Mouse (Mus musculus) brain, embryonic 14.5 days (tissue): ENCODE data around the gene Hnrnpf. TPM values are rescaled to one million over a fixed set of nuclear protein-coding genes. Genes with fewer than 3 reads are reported as not detected.

Source experiments
- DNase-seq: peaks from one replicate; pipeline ENCODE4 v3.0.0-alpha.2; 2011; ENCODE audit warnings: low read depth
- CTCF ChIP-seq: fragments of 200-500 bp; IDR thresholded peaks from 2 replicates; pipeline ENCODE4 v1.5.1; 2012; ENCODE audit warnings: inconsistent platforms, mild to moderate bottlenecking, moderate library complexity, borderline replicate concordance; ENCODE audit not compliant: insufficient read depth, insufficient read length; ENCODE audit errors: extremely low read depth
- POLR2A ChIP-seq: fragments of 200-500 bp; IDR thresholded peaks from 2 replicates; pipeline ENCODE4 v1.6.1; 2012; ENCODE audit warnings: mild to moderate bottlenecking, inconsistent platforms, borderline replicate concordance; ENCODE audit not compliant: poor library complexity, insufficient read depth, insufficient read length, severe bottlenecking; ENCODE audit errors: extremely low read depth
- polyA plus RNA-seq: library from polyadenylated mRNA; depleted of rRNA; stranded (reverse); fragments of >200 nt; gene quantifications from 2 replicates; pipeline ENCODE4 v1.2.3, GENCODE M21; 2012; rRNA removed

The Hnrnpf gene
- polyA plus RNA-seq, 1 experiment: 240 TPM

DNA sequence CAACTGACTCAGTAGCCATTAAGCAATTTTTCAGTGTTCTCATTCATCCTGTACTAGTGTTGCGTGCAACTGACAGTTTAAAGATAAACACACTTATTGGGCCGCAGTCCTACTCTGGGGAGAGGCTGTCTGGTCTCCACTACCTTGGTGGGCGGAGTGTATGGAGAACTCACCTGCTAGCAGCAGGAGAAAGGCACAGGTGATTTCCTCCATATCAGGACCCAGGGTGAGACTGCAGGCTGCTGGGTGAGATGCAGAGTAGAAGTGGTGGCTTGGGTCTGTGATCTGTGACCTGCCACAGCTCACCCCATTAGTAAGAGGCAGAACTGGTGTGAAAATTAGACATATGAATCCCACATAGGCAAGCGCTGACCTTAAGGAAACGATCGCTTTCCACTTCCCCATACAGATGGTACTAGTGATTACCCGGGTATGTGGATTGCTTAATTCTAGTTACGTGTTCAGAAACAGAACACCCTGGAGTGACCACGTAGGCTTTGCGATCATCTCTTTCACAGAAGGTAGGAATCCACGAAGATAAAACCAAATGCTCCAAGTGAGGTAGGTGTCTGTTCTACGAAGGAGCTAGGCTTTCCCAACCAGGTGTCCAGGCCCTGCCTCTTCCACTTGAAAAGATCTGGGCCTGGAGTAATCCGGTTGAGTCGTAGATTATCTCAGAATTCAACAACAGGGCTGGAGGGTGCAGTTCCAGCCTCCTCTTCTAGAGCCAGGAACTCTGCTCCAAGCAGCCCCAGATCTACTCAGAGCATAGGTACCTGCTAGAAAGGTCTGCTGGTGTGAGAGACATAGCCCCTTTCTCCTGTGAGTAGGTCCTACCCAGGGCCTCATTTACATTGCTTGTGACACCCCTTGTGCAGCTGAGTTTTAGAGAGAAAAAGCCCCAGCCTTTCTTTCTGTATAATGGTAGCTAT is 35.8 kb downstream of the Hnrnpf start:
- no peak for DNase-seq
- no peak for TF ChIP-seq POLR2A
- TF ChIP-seq CTCF: no peak

DNA sequence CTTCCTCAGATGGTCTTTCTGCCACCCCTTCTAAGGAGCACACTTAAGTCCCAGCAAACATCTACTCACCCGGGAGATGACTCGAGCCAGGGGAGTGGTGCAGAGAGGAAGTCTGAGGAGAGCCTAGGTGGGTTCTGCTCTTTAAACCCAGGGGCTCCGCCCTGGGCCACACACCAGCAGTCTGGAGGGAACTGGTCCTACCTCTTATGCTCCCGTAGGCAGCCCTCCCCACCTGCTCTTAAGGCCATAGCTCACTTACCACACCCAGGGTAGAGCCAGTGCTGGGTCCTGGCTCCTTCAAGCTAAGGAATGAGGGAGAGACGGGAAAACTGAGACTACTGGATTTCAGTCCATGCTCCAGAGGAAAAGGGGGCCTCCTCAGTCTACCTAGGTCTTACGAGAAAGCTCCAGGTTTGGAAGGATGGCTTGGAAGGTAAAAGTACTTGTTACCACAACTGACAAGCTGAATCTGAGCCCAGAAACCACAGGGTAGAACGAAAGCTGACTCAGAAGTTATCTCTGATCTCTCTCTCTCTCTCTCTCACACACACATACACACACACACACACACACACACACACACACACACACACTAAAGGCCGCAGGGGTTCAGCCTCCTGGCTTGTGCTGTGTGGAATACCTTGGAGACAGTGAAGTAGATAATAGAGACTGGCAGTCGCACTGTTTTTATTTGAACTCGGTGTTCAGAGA is 37.3 kb downstream of the Hnrnpf start, which contains the start of gene Fxyd4:
TSS of gene Fxyd4 (minus strand) at position 471 of the 711 bp plus-strand sequence.
- DNase-seq: no peak
- no peak for TF ChIP-seq CTCF
- TF ChIP-seq POLR2A: no peak

DNA sequence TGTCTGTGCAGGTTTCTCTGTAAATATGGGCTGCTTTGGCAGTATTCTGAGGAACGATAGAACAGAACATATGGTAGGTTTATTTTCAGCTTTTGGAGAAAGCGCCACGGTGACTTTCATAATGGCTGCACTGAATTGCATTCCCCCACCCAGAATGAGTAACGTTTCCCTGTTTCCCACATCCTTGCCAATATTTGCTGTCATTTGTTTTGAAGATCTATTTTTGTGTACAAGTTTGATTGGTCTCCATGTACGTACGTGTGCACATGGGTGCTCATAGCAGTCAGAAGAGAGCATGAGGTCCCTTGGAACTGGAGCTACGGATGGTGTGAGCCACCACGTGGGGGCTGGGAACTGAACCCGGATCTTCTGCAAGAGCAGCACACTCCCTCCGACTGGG is 38.8 kb downstream of the Hnrnpf start:
- peak; percentile 6 for DNase-seq
- TF ChIP-seq POLR2A: no peak
- no peak for TF ChIP-seq CTCF

DNA sequence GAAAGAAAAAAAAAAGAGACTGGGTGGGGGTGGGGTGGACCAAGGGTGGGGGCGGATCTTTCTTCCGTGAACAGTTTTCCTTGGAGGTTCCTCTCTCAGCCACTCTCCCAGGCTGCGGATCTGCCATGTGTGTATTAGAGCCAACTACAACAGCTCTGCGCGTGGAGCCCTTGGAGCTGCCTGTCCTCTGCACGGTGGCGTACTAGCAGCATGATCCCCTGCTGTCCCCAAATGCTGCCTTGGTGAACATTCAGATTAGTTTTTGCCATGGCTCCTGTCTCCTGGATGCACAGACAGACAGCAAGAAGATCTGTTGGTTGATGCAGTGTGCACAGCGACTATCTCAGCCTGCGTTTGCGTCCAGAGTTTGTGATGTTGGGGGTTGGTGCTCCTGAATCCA is 42.6 kb downstream of the Hnrnpf start:
- no peak for DNase-seq
- TF ChIP-seq CTCF (no peak), POLR2A (no peak)

DNA sequence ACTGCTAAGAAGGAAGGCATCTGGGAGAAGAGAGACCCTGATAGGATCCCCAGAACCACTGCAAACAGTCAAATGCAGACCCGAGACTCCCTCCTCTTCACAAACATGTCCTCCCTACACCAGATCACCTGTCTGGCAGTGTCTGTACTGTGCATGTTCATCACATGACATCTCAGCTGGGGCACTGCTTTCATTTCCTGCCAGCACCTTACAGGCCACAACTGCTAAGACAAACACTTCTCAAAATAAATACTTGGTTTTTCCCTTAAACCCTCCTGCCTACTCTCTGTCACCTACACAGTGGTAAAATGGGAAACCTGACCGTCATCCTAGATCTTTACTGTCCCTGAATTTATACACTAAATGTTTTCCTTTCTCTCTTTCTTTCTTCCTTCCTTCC is 43.8 kb downstream of the Hnrnpf start:
- DNase-seq: no peak
- TF ChIP-seq CTCF: no peak
- no peak for TF ChIP-seq POLR2A

DNA sequence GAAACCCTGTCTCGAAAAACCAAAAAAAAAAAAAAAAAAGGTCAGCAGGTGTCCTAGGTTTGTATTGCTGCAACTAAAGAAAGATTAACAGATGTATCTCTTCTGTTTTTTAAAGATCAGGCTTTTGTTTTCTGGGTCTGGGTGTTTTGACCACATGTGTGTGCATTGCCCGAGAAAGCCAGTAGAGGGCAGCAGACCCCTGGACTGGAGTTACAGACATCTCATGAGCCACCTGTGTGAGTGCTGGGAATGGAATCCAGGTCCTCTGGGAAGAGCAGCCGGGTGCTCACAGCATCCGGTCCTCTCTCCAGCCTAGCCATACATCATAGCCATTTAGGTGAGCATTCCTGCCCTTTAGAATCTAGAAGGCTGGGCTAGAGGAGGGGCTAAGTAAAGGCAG is 52.2 kb downstream of the Hnrnpf start:
- TF ChIP-seq POLR2A (no peak), CTCF (peak; percentile 36; the same call in 1 of the 2 replicates)
- DNase-seq: no peak

DNA sequence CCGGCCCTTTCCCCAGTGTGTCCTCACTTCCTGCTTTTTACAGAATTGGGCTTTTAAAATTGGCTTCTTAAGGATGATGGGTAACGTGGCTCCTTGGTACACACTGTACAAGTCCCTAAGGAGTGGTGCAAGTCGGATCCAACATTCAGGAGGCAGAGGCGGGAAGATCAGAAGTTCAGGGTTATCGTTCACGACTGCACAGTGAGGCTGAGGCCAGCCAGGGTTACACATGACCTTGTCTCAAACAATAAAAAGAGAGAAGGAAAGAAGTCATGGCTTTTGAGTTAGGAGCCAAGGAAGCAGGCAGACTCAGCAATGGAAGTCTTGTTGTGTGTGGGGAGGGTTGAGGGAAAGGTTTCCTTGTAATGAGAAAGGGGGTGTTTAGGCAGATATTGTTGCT is 56.0 kb downstream of the Hnrnpf start:
- DNase-seq: no peak
- TF ChIP-seq CTCF (no peak), POLR2A (no peak)

DNA sequence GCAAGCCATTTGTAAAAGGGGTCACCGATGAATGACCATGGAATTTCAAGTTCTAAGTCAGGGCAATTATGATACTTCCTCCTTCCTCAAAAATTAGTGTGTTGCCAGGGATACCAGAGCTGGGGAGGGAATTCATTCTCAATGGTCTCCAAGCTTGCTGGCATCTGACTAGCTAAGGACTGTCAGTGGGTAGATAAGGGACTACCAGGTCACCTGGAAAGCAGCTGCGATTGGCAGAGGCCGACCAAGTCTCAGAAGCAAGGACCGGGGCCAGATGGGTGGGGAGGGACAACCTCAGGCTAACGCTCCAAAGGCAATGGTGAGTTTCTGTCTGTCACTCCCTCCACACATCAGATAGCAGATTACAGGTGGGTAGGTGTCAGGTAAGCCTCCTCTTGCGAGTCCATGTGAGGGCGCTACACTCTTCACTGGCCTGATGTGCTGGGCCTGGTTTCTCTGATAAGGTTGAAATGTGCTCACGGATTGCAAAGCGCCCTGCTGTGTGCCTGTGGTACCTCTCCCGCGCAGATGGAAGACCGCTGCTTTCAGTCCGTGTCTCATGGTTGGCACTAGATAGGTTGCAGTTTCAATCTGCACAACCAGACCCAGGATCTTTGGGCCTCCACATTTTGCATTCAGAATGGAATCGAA is 56.9 kb downstream of the Hnrnpf start:
- peak; percentile 16 for DNase-seq
- TF ChIP-seq CTCF (no peak), POLR2A (no peak)

DNA sequence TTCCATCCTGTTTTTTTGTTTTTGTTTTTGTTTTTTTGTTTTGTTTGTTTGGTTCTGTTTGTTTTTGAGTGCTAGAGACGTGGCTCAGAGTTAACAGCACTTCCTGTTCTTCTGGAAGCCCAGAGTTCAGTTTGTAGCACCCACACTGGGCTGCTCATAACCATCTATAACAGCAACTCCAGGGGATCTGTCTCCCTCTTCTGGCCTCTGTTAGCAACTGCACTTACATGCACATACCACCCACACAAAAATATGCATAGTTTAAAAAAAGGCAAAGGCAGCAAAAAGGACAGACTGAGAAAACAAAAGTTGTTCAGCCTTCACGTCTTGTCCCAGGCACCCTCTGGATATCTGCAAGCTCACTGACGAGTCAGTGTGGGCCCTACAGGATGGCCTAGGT is 63.1 kb downstream of the Hnrnpf start:
- no peak for DNase-seq
- TF ChIP-seq POLR2A (no peak), CTCF (no peak)

DNA sequence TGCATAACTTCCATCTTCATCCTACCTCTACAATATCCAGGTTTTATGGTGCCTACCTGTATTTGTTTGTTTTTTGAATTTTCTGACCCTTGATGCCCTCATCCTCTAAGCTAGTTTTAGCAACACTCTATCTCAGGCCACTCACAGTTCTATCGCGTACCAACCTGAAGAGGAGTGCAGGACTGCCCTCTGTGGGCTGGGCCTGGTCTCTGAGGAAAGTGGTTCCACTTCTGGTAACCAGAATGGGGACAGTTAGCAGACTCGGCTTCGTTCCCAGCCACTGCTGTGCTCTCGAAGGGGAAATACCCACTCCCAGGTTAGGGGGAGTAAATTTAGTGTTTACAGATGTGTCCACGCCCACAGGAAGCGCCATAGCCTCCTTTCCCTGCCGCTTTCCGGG is 66.6 kb downstream of the Hnrnpf start:
- DNase-seq: no peak
- TF ChIP-seq POLR2A (no peak), CTCF (no peak)

Other genes with a start within 250 kb of the Hnrnpf start
- 84.4 and 94.6 TPM in 2 replicates for gene Zfp637, start 59.1 kb upstream of the Hnrnpf start, polyA plus RNA-seq
- gene Zfp239, start 38.2 kb upstream of the Hnrnpf start, polyA plus RNA-seq: 9.0 and 10.6 TPM in 2 replicates
- gene Fxyd4, start 37.4 kb downstream of the Hnrnpf start, polyA plus RNA-seq: not detected in 2 replicates
- 5.5 and 5.8 TPM in 2 replicates for gene Rasgef1a, start 111.1 kb downstream of the Hnrnpf start, polyA plus RNA-seq
- gene Csgalnact2, start 238.8 kb downstream of the Hnrnpf start, polyA plus RNA-seq: 5.9 and 6.7 TPM in 2 replicates